11 mouse cellular contexts compared by ENCODE assay signal in genomic region chr3:126771032-126771431, GRCm38 (mm10).
DNase-seq lines count a peak whose midpoint lies in the region; ATAC-seq and TF ChIP-seq lines count a peak whose summit lies in the region.
"Had no signal": no experiment of that assay in that cellular context is flagged by ENCODE, and none has a peak within 500 bp of the region (broad histone marks: within the 10 kb centered on the region; RNA-seq: fewer than 3 reads in every experiment).

No protein-coding gene starts in this region.

- H3K27me3 ChIP-seq in lung, embryonic 14.5 days (ENCODE audit: insufficient read depth, low read length), result no peaks in the 10 kb centered on the region
- no peaks in the 10 kb centered on the region for H3K27me3 ChIP-seq in lung, postnatal 0 days (replicated peaks; ENCODE audit: insufficient read depth, low read length)
- H3K27me3 ChIP-seq in intestine, embryonic 16.5 days (replicated peaks; ENCODE audit: control insufficient read depth, insufficient read depth, low read length), result no peaks in the 10 kb centered on the region
- no peaks in the 10 kb centered on the region for H3K27me3 ChIP-seq in stomach, postnatal 0 days (ENCODE audit: control insufficient read depth, insufficient read depth, low read length)
- H3K27me3 ChIP-seq: forebrain, embryonic 15.5 days; midbrain, embryonic 12.5 days; stomach, embryonic 15.5 days had no signal

- no peak overlapping the region for H3K9ac ChIP-seq in lung, embryonic 14.5 days
- H3K9ac ChIP-seq in lung, postnatal 0 days (replicated peaks; ENCODE audit: low read depth), result no peak overlapping the region
- H3K9ac ChIP-seq in intestine, embryonic 16.5 days (ENCODE audit: low read depth, low read length), result no peak overlapping the region
- H3K9ac ChIP-seq in stomach, postnatal 0 days (ENCODE audit: low read length), result no peak overlapping the region
- H3K9ac ChIP-seq: forebrain, embryonic 15.5 days; midbrain, embryonic 12.5 days; stomach, embryonic 15.5 days had no signal

- no peaks in the 10 kb centered on the region for H3K36me3 ChIP-seq in lung, embryonic 14.5 days (ENCODE audit: insufficient read depth)
- 0 out of 2 replicates have a peak, but pooled peaks cover 4% of the 10 kb centered on the region for H3K36me3 ChIP-seq in lung, postnatal 0 days (ENCODE audit: insufficient read depth, low read length)
- H3K36me3 ChIP-seq in intestine, embryonic 16.5 days (ENCODE audit: control insufficient read depth, insufficient read depth, low read length), result no peaks in the 10 kb centered on the region
- H3K36me3 ChIP-seq in stomach, postnatal 0 days (ENCODE audit: control insufficient read depth, insufficient read depth, low read length), result no peaks in the 10 kb centered on the region
- H3K36me3 ChIP-seq: forebrain, embryonic 15.5 days; midbrain, embryonic 12.5 days; stomach, embryonic 15.5 days had no signal

- H3K4me1 ChIP-seq in lung, embryonic 14.5 days (ENCODE audit: insufficient read depth), result no peaks in the 10 kb centered on the region
- no peaks in the 10 kb centered on the region for H3K4me1 ChIP-seq in lung, postnatal 0 days (ENCODE audit: insufficient read depth, low read depth, low read length)
- H3K4me1 ChIP-seq in intestine, embryonic 16.5 days (ENCODE audit: control insufficient read depth, insufficient read depth, low read length), result no peaks in the 10 kb centered on the region
- no peaks in the 10 kb centered on the region for H3K4me1 ChIP-seq in stomach, postnatal 0 days (replicated peaks; ENCODE audit: control insufficient read depth, insufficient read depth)
- H3K4me1 ChIP-seq: forebrain, embryonic 15.5 days; midbrain, embryonic 12.5 days; stomach, embryonic 15.5 days had no signal

- H3K27ac ChIP-seq in lung, embryonic 14.5 days (ENCODE audit: low read depth), result no peak overlapping the region
- H3K27ac ChIP-seq in lung, postnatal 0 days (ENCODE audit: low read length), result no peak overlapping the region
- H3K27ac ChIP-seq in intestine, embryonic 16.5 days (ENCODE audit: low read length), result no peak overlapping the region
- H3K27ac ChIP-seq in stomach, postnatal 0 days (replicated peaks), result no peak overlapping the region
- H3K27ac ChIP-seq: forebrain, embryonic 15.5 days; heart, adult 2 months; midbrain, embryonic 12.5 days; stomach, embryonic 15.5 days had no signal

- WGBS in lung, embryonic 14.5 days, result 74% methylated on average over 8 of the region's 8 CpGs
- WGBS in lung, postnatal 0 days, result 76% methylated on average over 8 of the region's 8 CpGs
- 64% methylated on average over 8 of the region's 8 CpGs for WGBS in intestine, embryonic 16.5 days
- 75% methylated on average over 8 of the region's 8 CpGs for WGBS in stomach, postnatal 0 days

- no peaks in the 10 kb centered on the region for H3K9me3 ChIP-seq in lung, embryonic 14.5 days (ENCODE audit: low read depth, low read length)
- no peaks in the 10 kb centered on the region for H3K9me3 ChIP-seq in lung, postnatal 0 days (ENCODE audit: low read length)
- no peaks in the 10 kb centered on the region for H3K9me3 ChIP-seq in intestine, embryonic 16.5 days (ENCODE audit: control insufficient read depth, low read length)
- H3K9me3 ChIP-seq in stomach, postnatal 0 days (ENCODE audit: control insufficient read depth, low read length), result no peaks in the 10 kb centered on the region
- H3K9me3 ChIP-seq: forebrain, embryonic 15.5 days; midbrain, embryonic 12.5 days; stomach, embryonic 15.5 days had no signal

- no peak overlapping the region for H3K4me3 ChIP-seq in lung, embryonic 14.5 days (ENCODE audit: low read depth, low read length)
- H3K4me3 ChIP-seq in lung, postnatal 0 days (ENCODE audit: low read depth, low read length), result no peak overlapping the region
- no peak overlapping the region for H3K4me3 ChIP-seq in intestine, embryonic 16.5 days (ENCODE audit: low read length)
- H3K4me3 ChIP-seq in stomach, postnatal 0 days (ENCODE audit: low read depth, low read length), result no peak overlapping the region
- H3K4me3 ChIP-seq: forebrain, embryonic 15.5 days; heart, adult 2 months; midbrain, embryonic 12.5 days; stomach, embryonic 15.5 days had no signal

- ATAC-seq in lung, embryonic 14.5 days (ENCODE audit: insufficient read depth), result 0 out of 2 replicates have a peak, but pooled peaks have one; percentile 15
- no peak for ATAC-seq in lung, postnatal 0 days
- ATAC-seq in intestine, embryonic 16.5 days, result peak; percentile 5; the same call in 1 of the 2 replicates
- no peak for ATAC-seq in stomach, postnatal 0 days (ENCODE audit: low FRiP score, low TSS enrichment)

- no peak for TF ChIP-seq CTCF in lung, embryonic 14.5 days (IDR thresholded peaks at IDR 0.05; ENCODE audit: low read depth)
- TF ChIP-seq CTCF in lung, postnatal 0 days (IDR thresholded peaks at IDR 0.05), result no peak
- TF ChIP-seq CTCF in stomach, postnatal 0 days (IDR thresholded peaks at IDR 0.05; ENCODE audit: low read depth), result no peak

- DNase-seq in lung, embryonic 14.5 days, result no peak
- DNase-seq in lung, postnatal 0 days (ENCODE audit: low spot score), result no peak
- DNase-seq in kidney, postnatal 36 days, result peak; percentile 8 to 19
- peak; percentile 5 for DNase-seq in yolk sac, embryonic 10.5 days (ENCODE audit: low spot score)
- DNase-seq in layer of hippocampus, postnatal 14 days (ENCODE audit: low spot score in 2 of 2), result no peak
- no peak for DNase-seq in stomach, postnatal 0 days (ENCODE audit: low spot score)

- no peak overlapping the region for H3K4me2 ChIP-seq in lung, embryonic 14.5 days
- H3K4me2 ChIP-seq in lung, postnatal 0 days (replicated peaks; ENCODE audit: low read depth, low read length), result no peak overlapping the region
- no peak overlapping the region for H3K4me2 ChIP-seq in intestine, embryonic 16.5 days (ENCODE audit: low read depth, low read length)
- H3K4me2 ChIP-seq in stomach, postnatal 0 days (replicated peaks; ENCODE audit: low read depth), result no peak overlapping the region
- H3K4me2 ChIP-seq: forebrain, embryonic 15.5 days; midbrain, embryonic 12.5 days; stomach, embryonic 15.5 days had no signal

- no peak for TF ChIP-seq EP300 in lung, postnatal 0 days (IDR thresholded peaks at IDR 0.05)
- TF ChIP-seq EP300 in stomach, postnatal 0 days (optimal IDR thresholded peaks at IDR 0.05), result no peak

Comparison
In these comparisons a context has a peak if more than half of its experiments do, and no peak if none do; other contexts are left out.
1. ATAC-seq: peak in lung, embryonic 14.5 days (single experiment) and intestine, embryonic 16.5 days (single experiment); none in lung, postnatal 0 days (single experiment) and stomach, postnatal 0 days (single experiment).
2. DNase-seq: peak in kidney, postnatal 36 days (2 of 2) and yolk sac, embryonic 10.5 days (single experiment); none in lung, embryonic 14.5 days (single experiment), lung, postnatal 0 days (single experiment), layer of hippocampus, postnatal 14 days (0 of 2) and stomach, postnatal 0 days (single experiment).